Mouse (Mus musculus) adrenal gland, postnatal 0 days (tissue): ENCODE results near the gene Tor2a. TPM values are rescaled to one million over a fixed set of nuclear protein-coding genes. Genes with fewer than 3 reads are reported as not detected.

ENCODE experiments used
- microRNA-seq: library from miRNA; unstranded; fragments of <30 nt; microRNA quantifications from one replicate; pipeline ENCODE4, GENCODE M21; 2016; ENCODE audit warnings: borderline replicate concordance; ENCODE audit not compliant: insufficient number of aligned reads
- polyA plus RNA-seq: library from polyadenylated mRNA; unstranded; fragments of >200 nt; fragmentation: Nextera tagmentation; extraction: Ambion mirVana; gene quantifications from 2 replicates; pipeline ENCODE4 v1.2.1, GENCODE M21; 2015

The Tor2a gene
- 36.1 and 50.2 TPM in 2 replicates for polyA plus RNA-seq

DNA sequence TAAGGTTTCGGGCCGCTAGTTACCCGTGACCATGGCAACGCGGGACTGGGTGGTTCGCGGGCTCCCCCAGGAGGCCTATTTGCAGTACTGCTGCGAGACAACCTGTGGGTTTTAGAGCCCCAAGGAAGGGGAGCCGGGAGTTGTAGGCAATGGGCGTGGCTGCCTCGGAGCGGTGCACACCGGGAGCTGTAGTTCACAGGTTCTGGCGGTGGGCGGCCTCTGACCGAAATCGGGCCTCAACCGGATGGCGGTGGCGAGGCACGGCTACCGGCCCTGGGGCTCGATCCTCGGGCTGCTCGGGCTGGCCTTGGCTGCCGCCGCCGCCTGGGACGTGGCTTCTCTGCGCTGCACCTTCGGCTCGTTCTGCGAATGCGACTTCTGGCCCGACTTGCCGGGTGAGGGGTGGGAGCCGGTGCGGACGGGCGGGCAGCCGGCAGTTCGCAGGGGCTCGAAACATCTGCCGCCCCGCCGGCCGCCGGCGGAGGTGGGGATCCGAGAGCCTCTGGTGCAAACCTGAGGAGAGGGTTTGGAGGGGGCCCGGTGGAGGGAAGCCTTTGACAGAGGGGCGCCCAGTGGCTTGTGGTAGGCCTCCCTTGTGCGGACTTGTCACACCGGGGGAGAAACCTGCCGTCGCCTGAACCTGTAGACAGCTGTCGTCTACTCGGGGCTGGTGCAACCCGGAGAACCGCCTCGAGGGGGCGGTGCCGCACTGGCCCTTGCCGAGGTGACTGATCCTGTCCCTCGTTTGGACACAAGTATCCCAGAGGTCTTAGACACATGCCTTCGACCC lies at the start of gene Tor2a:
Tor2a (plus strand) TSS at position 179 of the 790 bp plus-strand sequence.

DNA sequence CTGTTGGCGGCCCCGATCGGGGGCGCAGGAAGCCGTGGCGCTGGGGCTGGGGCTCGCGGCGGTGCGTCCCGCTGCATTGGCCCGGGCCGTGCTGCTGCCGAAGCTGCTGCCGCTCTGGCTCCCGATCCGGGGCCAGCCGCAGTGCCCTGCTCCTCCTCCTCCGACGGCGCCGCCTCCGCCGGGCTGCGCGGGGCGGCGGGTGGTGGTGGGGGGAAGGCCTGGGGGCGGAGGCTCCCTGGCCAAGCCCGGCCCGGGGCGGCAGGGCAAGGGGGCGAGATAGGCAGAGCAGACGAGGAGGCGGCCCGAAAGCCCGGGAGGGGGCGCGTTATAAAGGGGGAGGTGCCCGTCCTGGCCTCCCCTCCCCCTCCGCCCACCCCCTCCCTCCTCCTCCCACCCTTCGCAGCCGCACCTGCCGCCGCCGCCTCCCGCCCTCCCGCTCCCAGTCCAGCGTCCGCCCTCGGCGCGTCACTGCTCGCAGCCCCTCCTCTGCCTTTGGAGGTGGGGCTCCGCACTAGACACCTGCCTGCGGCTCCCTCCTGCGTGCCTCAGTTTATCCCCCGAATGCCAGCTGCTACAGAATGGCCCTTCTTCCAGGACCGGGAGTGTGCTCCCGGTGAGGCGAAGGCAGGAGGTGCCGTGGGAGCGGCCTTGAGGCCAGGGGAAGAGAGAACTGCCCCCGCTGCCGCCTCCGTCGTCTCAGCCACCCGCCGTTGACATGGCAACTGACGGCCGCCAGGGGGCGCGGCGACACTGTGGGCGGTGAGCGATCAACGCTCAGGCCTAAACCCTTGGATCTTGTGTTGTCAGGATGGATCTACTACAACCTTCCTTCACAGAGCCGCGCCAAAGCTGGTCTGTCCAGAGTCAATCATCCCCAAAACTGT lies 43.9 kb upstream of the Tor2a start, which contains the start of gene Cdk9:
Cdk9 (minus strand) TSS at position 143 of the 884 bp plus-strand sequence.

DNA sequence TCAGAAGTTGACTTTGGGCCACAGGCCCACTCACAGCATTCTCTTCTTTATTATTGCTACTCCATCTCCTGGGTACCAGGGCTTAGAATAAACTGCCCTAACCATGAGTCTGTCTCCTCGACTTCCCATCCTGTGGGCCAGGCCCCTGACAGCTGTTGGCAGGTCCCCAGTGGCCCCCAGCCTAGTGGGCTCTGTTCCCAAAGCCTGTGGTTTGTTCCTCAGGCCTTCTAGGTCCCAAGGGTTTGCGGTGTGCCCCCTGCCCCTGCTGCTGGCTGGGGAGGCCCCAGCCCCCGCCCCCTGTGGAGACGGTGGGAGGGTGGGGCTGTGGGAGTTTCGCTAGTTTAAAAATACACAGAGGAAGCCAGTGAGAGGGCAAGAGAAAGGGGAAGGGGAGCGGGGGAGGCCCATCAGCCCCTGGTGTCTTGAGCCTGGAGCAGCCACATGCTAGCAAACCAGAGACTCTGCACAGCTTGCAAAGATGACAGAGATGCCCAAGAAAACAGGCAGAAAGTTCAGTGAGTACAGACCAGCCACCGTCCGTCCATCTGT lies 36.3 kb upstream of the Tor2a start, which contains the start of gene Sh2d3c:
Sh2d3c (plus strand) TSS at position 375 of the 549 bp plus-strand sequence.

GRCm38 (mm10) chr2:32740916-32741272 lies 16.1 kb upstream of the Tor2a start, which contains the start of gene 6330409D20Rik:
TSS of gene 6330409D20Rik (minus strand) at chr2:32741016.

GRCm38 (mm10) chr2:32775359-32776074 lies 18.5 kb downstream of the Tor2a start, which contains the start of the genes Ttc16 and Ptrh1:
TSS of gene Ttc16 (minus strand) at chr2:32775633.
TSS of gene Ptrh1 (plus strand) at chr2:32775786.

GRCm38 (mm10) chr2:32784048-32784681 lies 27.1 kb downstream of the Tor2a start, which contains the start of gene Cfap157:
TSS of gene Cfap157 (minus strand) at chr2:32784428.

Small RNA genes lying within 50 kb of the gene (microRNA-seq; reads per million reads assigned to microRNA genes)
- gene Mir2861 (not detected), gene Mir3960 (not detected)

Other genes starting within 250 kb of the Tor2a start
- 12.2 and 13.5 TPM in 2 replicates for gene Fam102a, start 221.9 kb upstream of the Tor2a start, polyA plus RNA-seq
- gene Dpm2, start 186.4 kb upstream of the Tor2a start, polyA plus RNA-seq, result 84.7 and 92.7 TPM in 2 replicates
- gene Pip5kl1, start 182.4 kb upstream of the Tor2a start, polyA plus RNA-seq, result 0.23 and 0.30 TPM in 2 replicates
- 0.14 and 0.32 TPM in 2 replicates for gene 9430097D07Rik, start 181.6 kb upstream of the Tor2a start, polyA plus RNA-seq
- gene St6galnac4, start 170.1 kb upstream of the Tor2a start, polyA plus RNA-seq, result 10.8 and 12.2 TPM in 2 replicates
- gene St6galnac6, start 157.5 kb upstream of the Tor2a start, polyA plus RNA-seq, result 21.6 and 31.5 TPM in 2 replicates
- 41.5 and 46.4 TPM in 2 replicates for gene Ak1, start 135.5 kb upstream of the Tor2a start, polyA plus RNA-seq
- gene Eng, start 110.6 kb upstream of the Tor2a start, polyA plus RNA-seq, result 48.8 and 66.6 TPM in 2 replicates
- gene Fpgs, start 53.1 kb upstream of the Tor2a start, polyA plus RNA-seq, result 18.9 and 30.7 TPM in 2 replicates
- 68.7 and 83.3 TPM in 2 replicates for gene Cdk9, start 44.2 kb upstream of the Tor2a start, polyA plus RNA-seq
- 23.3 and 23.8 TPM in 2 replicates for gene Sh2d3c, start 36.2 kb upstream of the Tor2a start, polyA plus RNA-seq
- gene 6330409D20Rik, start 16.2 kb upstream of the Tor2a start, polyA plus RNA-seq, result 0.61 and 0.76 TPM in 2 replicates
- 0.07 TPM in 1 of 2 replicates, not detected in the other for gene Ttc16, start 18.4 kb downstream of the Tor2a start, polyA plus RNA-seq
- gene Ptrh1, start 18.6 kb downstream of the Tor2a start, polyA plus RNA-seq, result 2.3 and 3.2 TPM in 2 replicates
- 0.11 TPM in 1 of 2 replicates, not detected in the other for gene Cfap157, start 27.2 kb downstream of the Tor2a start, polyA plus RNA-seq
- 24.2 and 45.3 TPM in 2 replicates for gene Stxbp1, start 90.0 kb downstream of the Tor2a start, polyA plus RNA-seq
- 22.0 and 34.5 TPM in 2 replicates for gene Fam129b, start 118.9 kb downstream of the Tor2a start, polyA plus RNA-seq
- 137 and 195 TPM in 2 replicates for gene Rpl12, start 204.3 kb downstream of the Tor2a start, polyA plus RNA-seq
- 8.5 and 8.9 TPM in 2 replicates for gene Lrsam1, start 204.4 kb downstream of the Tor2a start, polyA plus RNA-seq
- gene Slc2a8, start 224.8 kb downstream of the Tor2a start, polyA plus RNA-seq, result 18.7 and 30.2 TPM in 2 replicates